Mouse (Mus musculus) megakaryocyte, embryonic 14.5 days (primary cell): ENCODE measurements around the gene Sucnr1. TPM values are rescaled to one million over a fixed set of nuclear protein-coding genes. Genes with fewer than 3 reads are reported as not detected.
"Not testable (repeated sequence)": the region's sequence is repeated elsewhere in the genome, so short reads cannot be mapped to it uniquely, and the experiment has no call there.

Source experiments
- H3K27me3 ChIP-seq: replicated peaks from 2 replicates; pipeline ENCODE3; 2012; ENCODE audit warnings: inconsistent platforms
- H3K36me3 ChIP-seq: replicated peaks from 2 replicates; pipeline ENCODE3; 2012; ENCODE audit warnings: low read length, inconsistent platforms, mixed read lengths
- H3K4me1 ChIP-seq: 2 replicates; pipeline ENCODE4 v1.6.1; 2012; ENCODE audit warnings: inconsistent platforms
- H3K4me3 ChIP-seq: replicated peaks from 2 replicates; pipeline ENCODE3; 2012; ENCODE audit warnings: moderate library complexity, mild to moderate bottlenecking, inconsistent platforms
- H3K9me3 ChIP-seq: 2 replicates; pipeline ENCODE4 v1.6.1; 2012; ENCODE audit warnings: inconsistent platforms
- FLI1 ChIP-seq: IDR thresholded peaks from 2 replicates; pipeline ENCODE4 v1.6.1; 2012; ENCODE audit warnings: low read length, inconsistent platforms, mixed read lengths
- GATA1 ChIP-seq: IDR thresholded peaks from 3 replicates; pipeline ENCODE4 v1.6.1; 2012; ENCODE audit warnings: mixed read lengths, low read length, inconsistent platforms, borderline replicate concordance
- polyA plus RNA-seq: library from polyadenylated mRNA; stranded (reverse); fragments of >175 nt; gene quantifications from 2 replicates; pipeline ENCODE4 v1.2.3, GENCODE M21; 2012; ENCODE audit warnings: low replicate concordance; ENCODE audit not compliant: insufficient read depth

Sucnr1 gene
- polyA plus RNA-seq, 1 experiment: not detected

DNA sequence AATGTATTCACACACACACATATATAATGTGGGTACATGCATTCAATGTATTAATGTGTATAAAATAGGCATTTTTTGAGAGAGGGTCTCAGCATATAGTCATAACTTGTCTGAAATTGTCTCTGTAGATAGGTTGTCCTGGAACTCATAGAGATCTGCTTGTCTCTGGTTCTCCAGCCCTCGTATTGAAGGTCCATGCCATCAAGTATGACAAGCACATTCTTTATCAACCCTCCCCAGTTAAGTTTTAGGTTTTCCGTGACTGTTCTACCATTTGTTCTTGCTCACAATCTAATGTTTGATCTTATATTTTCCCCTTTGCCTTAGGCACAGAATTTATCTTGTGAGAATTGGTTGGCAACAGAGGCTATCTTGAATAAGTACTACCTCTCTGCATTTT, 4.1 kb downstream of the Sucnr1 start:
- Histone ChIP-seq H3K4me1 (peaks cover 11% of the 10 kb centered on the region), H3K4me3 (no peak overlapping the region), H3K27me3 (no peaks in the 10 kb centered on the region), H3K36me3 (no peaks in the 10 kb centered on the region), H3K9me3 (no peaks in the 10 kb centered on the region)
- TF ChIP-seq GATA1: no peak
- TF ChIP-seq FLI1: no peak

DNA sequence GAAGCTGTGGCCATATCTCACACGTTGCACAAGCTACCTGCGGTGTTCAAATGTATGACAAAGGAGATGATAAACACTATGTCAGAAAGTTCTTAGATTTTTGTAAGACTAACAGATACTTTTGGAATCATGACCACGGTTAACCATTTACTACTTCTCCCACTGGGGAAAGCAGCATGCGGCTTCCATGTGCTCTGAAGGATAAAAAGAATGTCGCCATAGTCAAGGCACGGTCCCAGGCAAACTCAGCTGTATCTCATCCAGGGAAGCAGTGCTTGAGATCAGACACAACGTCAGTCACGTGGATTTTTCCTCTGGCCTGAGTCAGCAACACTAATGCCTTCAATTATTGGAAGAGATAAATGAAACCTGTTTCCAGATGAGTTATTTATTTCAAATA, 9.7 kb downstream of the Sucnr1 start:
- H3K4me3 ChIP-seq: no peak overlapping the region
- H3K27me3 ChIP-seq: no peaks in the 10 kb centered on the region
- no peaks in the 10 kb centered on the region for H3K9me3 ChIP-seq
- H3K36me3 ChIP-seq: no peaks in the 10 kb centered on the region
- no peaks in the 10 kb centered on the region for H3K4me1 ChIP-seq
- TF ChIP-seq FLI1 (no peak), GATA1 (no peak)

DNA sequence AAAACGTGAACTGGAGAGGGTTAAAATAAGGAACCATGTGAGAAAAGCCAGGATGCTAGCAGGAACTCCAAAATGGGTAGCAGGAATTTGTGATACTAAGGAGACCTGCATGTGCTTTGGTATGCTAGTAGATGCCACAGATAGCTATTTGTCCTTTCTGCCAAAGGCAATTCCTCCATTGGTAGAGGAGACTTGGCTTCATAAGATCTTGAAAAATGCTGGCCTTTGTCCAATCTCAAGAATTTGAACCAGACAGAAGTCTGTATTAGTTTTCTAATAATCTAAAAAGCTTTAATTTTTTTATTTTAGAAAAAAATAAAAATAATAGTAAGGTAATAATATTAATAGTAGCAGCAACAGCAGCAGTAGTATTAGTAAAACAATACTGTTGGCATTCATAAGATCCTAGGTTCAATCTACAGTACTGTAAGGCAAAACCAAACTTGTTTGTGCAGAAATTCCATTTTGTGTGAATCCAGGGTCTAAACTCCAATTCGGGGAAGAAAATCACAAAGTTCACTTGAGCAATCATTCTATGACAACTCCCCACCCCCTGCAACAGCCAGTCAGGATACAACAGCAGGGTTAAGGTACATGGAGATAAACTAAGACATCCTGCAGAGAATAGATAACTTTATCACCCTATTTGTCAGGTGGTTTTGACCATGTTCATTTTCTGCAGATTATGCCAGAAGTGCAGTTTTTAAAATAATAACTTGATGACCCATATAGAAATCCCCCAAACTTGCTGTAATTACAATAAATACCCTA, 12.9 kb downstream of the Sucnr1 start:
- no peak overlapping the region for H3K4me3 ChIP-seq
- no peaks in the 10 kb centered on the region for H3K27me3 ChIP-seq
- no peaks in the 10 kb centered on the region for H3K36me3 ChIP-seq
- 0 out of 2 replicates have a peak, but pooled peaks cover 4% of the 10 kb centered on the region for H3K4me1 ChIP-seq
- no peak for TF ChIP-seq GATA1
- TF ChIP-seq FLI1: no peak
- H3K9me3 ChIP-seq: no peaks in the 10 kb centered on the region

DNA sequence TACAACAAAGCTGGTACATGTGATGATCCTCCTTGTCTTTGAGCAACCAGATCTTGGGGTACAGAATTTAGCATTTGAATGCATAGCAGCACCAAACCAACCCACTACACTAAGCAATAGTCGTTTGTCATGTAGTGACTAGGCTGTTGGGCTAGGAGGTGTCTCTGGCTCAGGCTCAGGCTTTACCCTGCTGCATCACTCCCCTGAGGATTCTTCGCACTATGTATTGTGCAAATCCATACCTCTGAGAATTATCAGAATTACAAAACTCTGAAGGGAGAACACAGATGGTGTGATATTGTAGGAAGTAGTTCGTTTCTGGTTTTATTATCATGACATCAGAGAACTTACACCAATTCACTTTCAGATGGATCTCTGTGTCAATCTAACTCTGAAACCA, 15.3 kb downstream of the Sucnr1 start:
- Histone ChIP-seq H3K4me1 (0 out of 2 replicates have a peak, but pooled peaks cover 4% of the 10 kb centered on the region), H3K9me3 (no peaks in the 10 kb centered on the region), H3K36me3 (no peaks in the 10 kb centered on the region), H3K27me3 (no peaks in the 10 kb centered on the region), H3K4me3 (no peak overlapping the region)
- TF ChIP-seq GATA1: no peak
- no peak for TF ChIP-seq FLI1

DNA sequence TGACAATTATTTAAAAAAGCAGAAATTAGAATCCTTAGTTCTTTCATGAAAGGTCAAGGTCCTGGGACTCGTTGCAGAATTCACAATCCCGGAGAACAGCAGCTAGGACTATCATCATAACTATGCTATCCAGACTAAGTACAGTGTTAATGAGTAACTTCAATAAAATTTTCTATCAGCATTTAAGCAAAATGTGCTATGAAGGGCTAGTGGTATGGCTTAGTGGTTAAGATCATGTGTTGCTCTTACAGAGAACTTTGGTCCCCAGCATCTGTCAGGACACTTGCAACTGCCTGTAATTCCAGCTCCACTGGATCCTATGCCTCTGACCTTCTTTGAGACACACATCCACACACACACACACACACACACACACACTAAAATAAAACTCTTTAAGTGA, 15.8 kb downstream of the Sucnr1 start:
- Histone ChIP-seq H3K36me3 (no peaks in the 10 kb centered on the region), H3K4me1 (0 out of 2 replicates have a peak, but pooled peaks cover 4% of the 10 kb centered on the region), H3K27me3 (no peaks in the 10 kb centered on the region), H3K9me3 (no peaks in the 10 kb centered on the region), H3K4me3 (no peak overlapping the region)
- no peak for TF ChIP-seq GATA1
- TF ChIP-seq FLI1: no peak

DNA sequence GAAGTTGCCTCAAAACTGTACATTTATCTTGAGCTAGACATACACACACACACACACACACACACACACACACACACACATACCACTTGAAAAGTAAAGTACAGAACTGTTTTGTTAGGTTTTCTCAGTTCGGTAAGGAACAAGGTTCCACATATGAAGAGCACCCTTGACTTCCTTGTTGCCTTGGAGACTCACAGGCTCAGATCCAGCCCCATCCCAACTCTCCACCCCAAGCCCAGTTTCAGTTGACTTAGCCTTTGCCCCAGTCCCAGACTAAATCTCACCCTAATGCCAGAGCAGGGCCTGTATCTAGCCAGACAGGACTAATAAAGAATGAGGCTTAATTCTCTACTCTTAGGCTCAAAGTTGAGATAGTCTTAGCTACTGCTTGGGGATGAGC, 16.9 kb downstream of the Sucnr1 start:
- no peaks in the 10 kb centered on the region for H3K27me3 ChIP-seq
- TF ChIP-seq FLI1 (no peak), GATA1 (no peak)
- no peak overlapping the region for H3K4me3 ChIP-seq
- 0 out of 2 replicates have a peak, but pooled peaks cover 4% of the 10 kb centered on the region for H3K4me1 ChIP-seq
- no peaks in the 10 kb centered on the region for H3K9me3 ChIP-seq
- no peaks in the 10 kb centered on the region for H3K36me3 ChIP-seq

DNA sequence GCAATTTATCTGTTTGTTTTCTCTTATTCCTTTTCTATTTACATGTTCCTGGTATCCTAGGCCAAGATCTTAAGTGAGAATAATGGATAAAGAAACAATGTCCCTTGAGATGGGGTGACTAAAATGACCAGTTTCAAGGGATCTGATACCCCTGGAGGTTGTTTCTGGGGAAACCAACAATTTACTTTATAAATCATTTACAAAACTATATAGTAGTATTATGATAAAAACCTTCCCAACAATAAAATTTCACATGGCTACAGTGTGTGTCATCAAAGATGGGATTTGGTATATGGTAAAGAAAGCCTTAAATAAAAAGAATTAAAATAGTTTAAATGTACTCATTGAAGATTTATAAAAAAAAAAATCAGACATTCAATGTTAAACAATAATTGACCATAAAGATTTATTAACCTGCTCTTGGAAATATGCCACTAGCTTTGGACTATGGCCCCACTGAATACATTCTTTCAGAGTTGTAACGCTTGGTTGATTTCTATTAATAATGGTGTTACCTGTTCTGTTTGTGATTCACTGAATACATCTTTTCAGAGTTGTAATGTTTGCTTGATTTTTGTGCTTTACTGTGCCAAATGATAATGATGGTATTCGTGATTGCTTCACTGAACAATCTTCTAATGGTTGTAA, 22.9 kb downstream of the Sucnr1 start:
- TF ChIP-seq GATA1: no peak
- no peak for TF ChIP-seq FLI1
- Histone ChIP-seq H3K36me3 (no peaks in the 10 kb centered on the region), H3K4me3 (no peak overlapping the region)

DNA sequence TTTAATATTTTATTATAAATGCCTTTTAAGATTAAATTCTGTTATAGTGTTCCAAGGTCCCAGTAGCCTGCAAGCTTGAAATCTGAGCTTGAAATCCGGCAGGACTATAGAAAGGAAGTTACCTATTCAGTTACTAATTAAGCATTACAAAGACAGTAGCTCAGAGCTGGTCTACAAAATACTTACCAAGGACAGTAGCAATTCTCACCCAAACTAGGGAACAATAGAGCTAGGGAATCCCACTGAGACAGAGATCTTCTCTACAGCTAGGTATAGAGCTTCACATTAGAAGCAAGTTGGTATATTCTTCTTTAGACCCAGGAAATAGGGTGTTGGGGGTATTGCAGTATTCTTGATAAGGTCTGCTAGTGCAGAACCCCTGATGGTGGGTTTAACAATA, 24.8 kb downstream of the Sucnr1 start:
- not testable (repeated sequence) for H3K9me3 ChIP-seq, H3K36me3 ChIP-seq, H3K27me3 ChIP-seq, H3K4me3 ChIP-seq, H3K4me1 ChIP-seq

More for the DNA sequence above, 22.9 kb downstream of the Sucnr1 start:
- Histone ChIP-seq H3K4me1 (no peaks in the 10 kb centered on the region), H3K27me3 (no peaks in the 10 kb centered on the region), H3K9me3 (no peaks in the 10 kb centered on the region)

DNA sequence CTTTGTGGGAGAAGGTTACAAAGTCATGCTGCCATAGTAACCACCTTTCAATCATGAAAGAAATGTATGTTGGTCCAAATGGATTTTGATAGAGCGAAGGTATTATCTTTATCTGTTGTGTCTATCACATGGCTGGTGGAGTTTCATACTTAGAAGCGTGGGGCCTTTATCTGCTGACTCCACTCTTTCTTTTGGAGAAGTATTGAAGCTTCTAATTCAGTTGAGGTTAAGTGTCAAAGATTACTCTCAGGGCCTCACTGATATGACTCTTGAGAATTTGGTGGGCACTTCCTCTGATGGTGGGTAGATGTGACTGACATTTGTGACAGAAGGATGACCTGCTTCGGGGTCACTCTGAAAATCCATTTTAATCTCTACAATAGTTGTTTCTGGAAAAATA, 26.1 kb downstream of the Sucnr1 start:
- 0 out of 2 replicates have a peak, but pooled peaks cover 4% of the 10 kb centered on the region for H3K4me1 ChIP-seq
- no peak overlapping the region for H3K4me3 ChIP-seq
- H3K27me3 ChIP-seq: no peaks in the 10 kb centered on the region
- H3K9me3 ChIP-seq: no peaks in the 10 kb centered on the region
- H3K36me3 ChIP-seq: no peaks in the 10 kb centered on the region
- TF ChIP-seq GATA1 (no peak), FLI1 (no peak)

DNA sequence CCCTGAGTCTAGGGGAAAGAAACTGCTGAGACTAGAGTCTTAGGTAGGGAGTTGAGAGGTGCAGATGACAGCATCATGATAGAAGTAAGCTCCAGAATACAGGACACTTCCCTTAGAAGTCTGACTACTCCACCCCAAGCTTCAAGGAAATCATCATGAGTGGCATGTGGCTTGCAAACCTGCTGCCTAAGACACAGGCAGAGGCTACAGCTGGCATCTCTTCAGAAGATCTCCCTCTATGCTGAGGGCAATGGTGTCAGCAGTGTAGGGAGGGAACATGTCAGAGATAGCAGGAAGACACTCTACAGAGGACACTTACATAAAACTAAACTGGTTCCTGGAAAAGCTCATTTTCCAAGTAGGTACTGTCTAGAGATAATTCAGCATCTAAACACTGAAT, 27.1 kb downstream of the Sucnr1 start:
- Histone ChIP-seq H3K27me3 (no peaks in the 10 kb centered on the region), H3K36me3 (no peaks in the 10 kb centered on the region), H3K4me1 (0 out of 2 replicates have a peak, but pooled peaks cover 4% of the 10 kb centered on the region), H3K9me3 (no peaks in the 10 kb centered on the region), H3K4me3 (no peak overlapping the region)
- no peak for TF ChIP-seq GATA1
- TF ChIP-seq FLI1: no peak
